Mouse (Mus musculus): Measurements from ENCODE around the gene Lzic. TPM values are rescaled to one million over a fixed set of nuclear protein-coding genes. Genes with fewer than 3 reads are reported as not detected.

The Lzic gene
- polyA plus RNA-seq, 1 experiment, result 8.0 TPM

DNA sequence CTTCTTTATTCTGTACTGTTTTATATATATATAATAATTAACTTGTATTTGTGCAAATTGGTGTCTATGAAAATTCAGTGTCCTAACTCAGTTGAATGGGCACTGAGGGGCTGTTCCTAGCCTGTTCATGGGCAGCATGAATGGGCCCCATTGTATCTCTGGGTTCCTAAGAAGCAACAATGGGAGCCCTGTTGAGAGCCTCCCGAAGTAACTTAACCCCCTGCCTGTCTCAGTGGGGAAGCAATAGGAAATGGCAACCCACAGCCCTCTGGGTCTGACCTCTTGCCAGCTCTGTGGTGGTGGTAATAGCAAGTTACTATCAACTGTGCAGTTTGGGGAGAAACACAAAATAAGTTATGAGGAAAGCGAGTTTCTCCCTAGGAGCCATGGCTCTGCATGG lies 11.6 kb downstream of the Lzic start:
- peaks cover 45% of the 10 kb centered on the region for H3K36me3 ChIP-seq (ENCODE audit: control insufficient read depth, insufficient read depth, low read length)
- 70% methylated on average over 2 of the region's 2 CpGs for WGBS

GRCm38 (mm10) chr4:149498901-149499300 lies 13.9 kb downstream of the Lzic start:
- Histone ChIP-seq H3K4me1 (ENCODE audit: control insufficient read depth, insufficient read depth, insufficient read length) (no peaks in the 10 kb centered on the region), H3K4me3 (ENCODE audit: extremely low read depth, insufficient read depth, insufficient read length) (no peak overlapping the region), H3K27me3 (ENCODE audit: control insufficient read depth, insufficient read depth, low read length) (no peaks in the 10 kb centered on the region), H3K36me3 (ENCODE audit: control insufficient read depth, insufficient read depth, low read length) (peaks cover 39% of the 10 kb centered on the region), H3K27ac (ENCODE audit: insufficient read depth, low read length) (no peak overlapping the region)
- DNase-seq (ENCODE audit: low read depth in 1 of 2, low spot score in 2 of 2), result no peak
- TF ChIP-seq POLR2A (IDR thresholded peaks at IDR 0.05; ENCODE audit: low read depth, low read length) (no peak), CTCF (IDR thresholded peaks at IDR 0.05; ENCODE audit: extremely low read depth, insufficient read depth, insufficient read length, insufficient replicate concordance) (no peak)
- WGBS, result 82% methylated on average over 8 of the region's 8 CpGs

More for the DNA sequence above, 11.6 kb downstream of the Lzic start:
- Histone ChIP-seq H3K4me3 (ENCODE audit: extremely low read depth, insufficient read depth, insufficient read length) (no peak overlapping the region), H3K27ac (ENCODE audit: insufficient read depth, low read length) (no peak overlapping the region), H3K4me1 (ENCODE audit: control insufficient read depth, insufficient read depth, insufficient read length) (no peaks in the 10 kb centered on the region), H3K27me3 (ENCODE audit: control insufficient read depth, insufficient read depth, low read length) (no peaks in the 10 kb centered on the region)
- TF ChIP-seq POLR2A (IDR thresholded peaks at IDR 0.05; ENCODE audit: low read depth, low read length) (no peak), CTCF (IDR thresholded peaks at IDR 0.05; ENCODE audit: extremely low read depth, insufficient read depth, insufficient read length, insufficient replicate concordance) (no peak)
- DNase-seq (ENCODE audit: low read depth in 1 of 2, low spot score in 2 of 2), result no peak

DNA sequence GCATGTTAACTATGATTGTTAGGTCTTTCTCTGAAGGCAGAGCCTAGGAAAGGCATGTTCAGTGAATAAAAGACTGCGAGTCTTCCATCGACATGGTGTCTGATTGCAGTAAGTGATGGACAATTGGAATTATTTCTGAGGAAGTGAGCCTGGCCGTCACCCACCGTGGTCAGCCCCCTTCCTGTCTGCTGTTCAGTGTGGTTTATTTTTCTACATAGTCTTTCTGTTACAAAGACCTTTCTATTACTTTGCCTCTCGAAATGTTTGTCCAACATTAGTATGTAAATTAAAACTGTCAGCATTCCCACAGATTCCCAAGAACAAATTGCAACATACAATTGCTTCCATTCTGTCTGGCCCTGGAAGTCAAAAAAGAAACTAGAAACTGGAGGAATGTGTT lies 14.8 kb downstream of the Lzic start:
- H3K4me1 ChIP-seq (ENCODE audit: control insufficient read depth, insufficient read depth, insufficient read length), result no peaks in the 10 kb centered on the region
- peaks cover 33% of the 10 kb centered on the region for H3K36me3 ChIP-seq (ENCODE audit: control insufficient read depth, insufficient read depth, low read length)
- TF ChIP-seq POLR2A (IDR thresholded peaks at IDR 0.05; ENCODE audit: low read depth, low read length), result no peak
- TF ChIP-seq CTCF (IDR thresholded peaks at IDR 0.05; ENCODE audit: extremely low read depth, insufficient read depth, insufficient read length, insufficient replicate concordance), result no peak
- no peaks in the 10 kb centered on the region for H3K27me3 ChIP-seq (ENCODE audit: control insufficient read depth, insufficient read depth, low read length)
- WGBS, result 51% methylated on average over 5 of the region's 5 CpGs
- no peak overlapping the region for H3K27ac ChIP-seq (ENCODE audit: insufficient read depth, low read length)
- H3K4me3 ChIP-seq (ENCODE audit: extremely low read depth, insufficient read depth, insufficient read length), result no peak overlapping the region
- DNase-seq (ENCODE audit: low read depth in 1 of 2, low spot score in 2 of 2), result no peak

GRCm38 (mm10) chr4:149504363-149504762 lies 19.3 kb downstream of the Lzic start:
- Histone ChIP-seq H3K4me3 (ENCODE audit: extremely low read depth, insufficient read depth, insufficient read length) (no peak overlapping the region), H3K4me1 (ENCODE audit: control insufficient read depth, insufficient read depth, insufficient read length) (no peaks in the 10 kb centered on the region), H3K27me3 (ENCODE audit: control insufficient read depth, insufficient read depth, low read length) (no peaks in the 10 kb centered on the region), H3K27ac (ENCODE audit: insufficient read depth, low read length) (0 out of 2 replicates have a peak overlapping the region, but pooled peaks have one; percentile 8), H3K36me3 (ENCODE audit: control insufficient read depth, insufficient read depth, low read length) (peaks cover 9% of the 10 kb centered on the region)
- WGBS, result 83% methylated on average over 5 of the region's 5 CpGs
- no peak for DNase-seq (ENCODE audit: low read depth in 1 of 2, low spot score in 2 of 2)
- TF ChIP-seq CTCF (IDR thresholded peaks at IDR 0.05; ENCODE audit: extremely low read depth, insufficient read depth, insufficient read length, insufficient replicate concordance), result no peak
- no peak for TF ChIP-seq POLR2A (IDR thresholded peaks at IDR 0.05; ENCODE audit: low read depth, low read length)

DNA sequence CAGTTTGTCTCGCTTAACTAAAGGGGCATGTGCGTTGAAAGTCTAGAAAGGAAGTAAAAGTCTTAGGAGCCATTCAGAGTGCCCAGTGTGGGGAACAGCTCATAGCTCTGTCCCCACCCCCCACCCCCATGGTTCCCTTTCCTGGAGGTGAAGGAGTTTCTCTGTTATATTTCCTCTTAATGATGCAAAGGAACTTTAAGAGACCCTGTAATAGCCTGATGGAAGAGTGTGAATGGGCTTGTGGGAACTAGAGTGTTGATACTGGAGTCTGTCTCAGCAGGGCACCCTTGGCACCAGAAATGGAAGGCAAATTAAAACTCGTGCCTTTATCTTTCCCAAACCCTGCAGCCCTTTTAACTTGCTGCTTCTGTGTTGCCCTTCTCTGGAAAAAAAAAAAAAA lies 19.8 kb downstream of the Lzic start:
- 23% methylated on average over 3 of the region's 3 CpGs for WGBS
- Histone ChIP-seq H3K4me3 (ENCODE audit: extremely low read depth, insufficient read depth, insufficient read length) (no peak overlapping the region), H3K36me3 (ENCODE audit: control insufficient read depth, insufficient read depth, low read length) (peaks cover 6% of the 10 kb centered on the region), H3K4me1 (ENCODE audit: control insufficient read depth, insufficient read depth, insufficient read length) (no peaks in the 10 kb centered on the region), H3K27ac (ENCODE audit: insufficient read depth, low read length) (0 out of 2 replicates have a peak overlapping the region, but pooled peaks have one; percentile 8), H3K27me3 (ENCODE audit: control insufficient read depth, insufficient read depth, low read length) (no peaks in the 10 kb centered on the region)
- no peak for DNase-seq (ENCODE audit: low read depth in 1 of 2, low spot score in 2 of 2)
- TF ChIP-seq CTCF (IDR thresholded peaks at IDR 0.05; ENCODE audit: extremely low read depth, insufficient read depth, insufficient read length, insufficient replicate concordance) (no peak), POLR2A (IDR thresholded peaks at IDR 0.05; ENCODE audit: low read depth, low read length) (no peak)

GRCm38 (mm10) chr4:149505261-149505967 lies 20.4 kb downstream of the Lzic start:
- DNase-seq (ENCODE audit: low read depth in 1 of 2, low spot score in 2 of 2), result no peak
- Histone ChIP-seq H3K36me3 (ENCODE audit: control insufficient read depth, insufficient read depth, low read length) (peaks cover 2% of the 10 kb centered on the region), H3K27ac (ENCODE audit: insufficient read depth, low read length) (no peak overlapping the region), H3K27me3 (ENCODE audit: control insufficient read depth, insufficient read depth, low read length) (no peaks in the 10 kb centered on the region), H3K4me1 (ENCODE audit: control insufficient read depth, insufficient read depth, insufficient read length) (no peaks in the 10 kb centered on the region), H3K4me3 (ENCODE audit: extremely low read depth, insufficient read depth, insufficient read length) (no peak overlapping the region)
- 88% methylated on average over 15 of the region's 15 CpGs for WGBS
- TF ChIP-seq POLR2A (IDR thresholded peaks at IDR 0.05; ENCODE audit: low read depth, low read length), result no peak

- DNase-seq (ENCODE audit: low read depth in 1 of 2, low spot score in 2 of 2), result no peak
- no peaks in the 10 kb centered on the region for H3K36me3 ChIP-seq (ENCODE audit: control insufficient read depth, insufficient read depth, low read length)
- H3K27ac ChIP-seq (ENCODE audit: insufficient read depth, low read length), result no peak overlapping the region
- H3K4me1 ChIP-seq (ENCODE audit: control insufficient read depth, insufficient read depth, insufficient read length), result no peaks in the 10 kb centered on the region
- no peak overlapping the region for H3K4me3 ChIP-seq (ENCODE audit: extremely low read depth, insufficient read depth, insufficient read length)
- no peaks in the 10 kb centered on the region for H3K27me3 ChIP-seq (ENCODE audit: control insufficient read depth, insufficient read depth, low read length)
- TF ChIP-seq CTCF (IDR thresholded peaks at IDR 0.05; ENCODE audit: extremely low read depth, insufficient read depth, insufficient read length, insufficient replicate concordance), result no peak
- TF ChIP-seq POLR2A (IDR thresholded peaks at IDR 0.05; ENCODE audit: low read depth, low read length), result no peak
- 77% methylated on average over 3 of the region's 3 CpGs for WGBS
These were observed 21.9 kb downstream of the Lzic start for GRCm38 (mm10) chr4:149506904-149507303.

Data from spleen, adult 2 months (tissue).